In genomic region chr1:92731353-92732282, GRCm38 (mm10) we compare ENCODE assay signal across 29 mouse cellular contexts.
A peak's percentile ranks its signal among the peaks of the same experiment; 100 is the strongest.
DNase-seq lines count a peak whose midpoint lies in the region; ATAC-seq and TF ChIP-seq lines count a peak whose summit lies in the region.
"Had no signal": no experiment of that assay in that cellular context is flagged by ENCODE, and none has a peak within 500 bp of the region (broad histone marks: within the 10 kb centered on the region; RNA-seq: fewer than 3 reads in every experiment).

No protein-coding gene starts in this region.

- H3K36me3 ChIP-seq in forebrain, postnatal 0 days (ENCODE audit: insufficient read depth), result no peaks in the 10 kb centered on the region
- no peaks in the 10 kb centered on the region for H3K36me3 ChIP-seq in forebrain, embryonic 13.5 days (ENCODE audit: poor library complexity, severe bottlenecking)
- H3K36me3 ChIP-seq in midbrain, embryonic 11.5 days (ENCODE audit: control insufficient read depth, insufficient read depth, low read length), result no peaks in the 10 kb centered on the region
- H3K36me3 ChIP-seq: G1E; hindbrain, embryonic 13.5 days; limb, embryonic 12.5 days; liver, embryonic 15.5 days; midbrain, embryonic 12.5 days; neural tube, embryonic 13.5 days had no signal

- H3K4me1 ChIP-seq in forebrain, postnatal 0 days (ENCODE audit: insufficient read depth), result peaks cover 13% of the 10 kb centered on the region; the same call in 1 of the 2 replicates
- H3K4me1 ChIP-seq in forebrain, embryonic 13.5 days, result peaks cover 67% of the 10 kb centered on the region
- no peaks in the 10 kb centered on the region for H3K4me1 ChIP-seq in midbrain, embryonic 11.5 days (ENCODE audit: control insufficient read depth, insufficient read depth, low read length)
- H3K4me1 ChIP-seq: limb, embryonic 12.5 days; liver, embryonic 15.5 days had no signal

- no peaks in the 10 kb centered on the region for H3K9me3 ChIP-seq in forebrain, postnatal 0 days (ENCODE audit: low read length)
- H3K9me3 ChIP-seq in forebrain, embryonic 13.5 days (replicated peaks), result no peaks in the 10 kb centered on the region
- H3K9me3 ChIP-seq in midbrain, embryonic 11.5 days (ENCODE audit: control insufficient read depth, low read length), result no peaks in the 10 kb centered on the region
- H3K9me3 ChIP-seq: G1E; hindbrain, embryonic 13.5 days; limb, embryonic 12.5 days; liver, embryonic 15.5 days; midbrain, embryonic 12.5 days; neural tube, embryonic 13.5 days had no signal

- no peak overlapping the region for H3K27ac ChIP-seq in forebrain, postnatal 0 days (ENCODE audit: low read depth, low read length)
- H3K27ac ChIP-seq in forebrain, embryonic 13.5 days, result no peak overlapping the region
- H3K27ac ChIP-seq in midbrain, embryonic 11.5 days (ENCODE audit: low read depth, low read length), result no peak overlapping the region
- H3K27ac ChIP-seq: hindbrain, embryonic 13.5 days; limb, embryonic 12.5 days; liver, embryonic 15.5 days; midbrain, embryonic 12.5 days; neural tube, embryonic 13.5 days had no signal

- no peak for TF ChIP-seq CTCF in forebrain, postnatal 0 days (IDR thresholded peaks at IDR 0.05; ENCODE audit: low read depth)

- no peak overlapping the region for H3K9ac ChIP-seq in forebrain, postnatal 0 days
- no peak overlapping the region for H3K9ac ChIP-seq in forebrain, embryonic 13.5 days
- H3K9ac ChIP-seq in midbrain, embryonic 11.5 days (ENCODE audit: low read length), result no peak overlapping the region
- H3K9ac ChIP-seq: hindbrain, embryonic 13.5 days; limb, embryonic 12.5 days; liver, embryonic 15.5 days; lung, embryonic 14.5 days; midbrain, embryonic 12.5 days; neural tube, embryonic 13.5 days had no signal

- intact Hi-C loops in left cerebral cortex, postnatal 4 days (cut with DNase I), result no loop called here

- H3K27me3 ChIP-seq in forebrain, postnatal 0 days (ENCODE audit: insufficient read depth, low read length), result no peaks in the 10 kb centered on the region
- H3K27me3 ChIP-seq in forebrain, embryonic 13.5 days, result no peaks in the 10 kb centered on the region
- H3K27me3 ChIP-seq in midbrain, embryonic 11.5 days (ENCODE audit: control insufficient read depth, insufficient read depth, low read length), result no peaks in the 10 kb centered on the region
- H3K27me3 ChIP-seq: limb, embryonic 12.5 days; liver, embryonic 15.5 days; neural tube, embryonic 13.5 days had no signal

- peak; percentile 57 to 65 for DNase-seq in cerebellum, postnatal 10 days
- no peak for DNase-seq in cerebellum, postnatal 36 days
- DNase-seq in forebrain, postnatal 0 days, result no peak
- DNase-seq in left cerebral cortex, postnatal 4 days, result peak; percentile 40
- no peak for DNase-seq in left cerebral cortex, adult 11 months (ENCODE audit: low spot score)
- DNase-seq in midbrain, embryonic 11.5 days (ENCODE audit: low spot score, missing footprints), result no peak
- no peak for DNase-seq in kidney, adult 18-20 months
- DNase-seq: adrenal gland, postnatal 14 days; embryo, embryonic 11 days; gastrocnemius, postnatal 14 days; heart, postnatal 4 days; kidney, adult 9 months; kidney, postnatal 10 days; lung, embryonic 14.5 days; lung, postnatal 14 days; right cerebral cortex, postnatal 4 days; thymus, adult 2 months; thymus, postnatal 36 days had no signal

- ATAC-seq in forebrain, postnatal 0 days, result peak; percentile 32; the same call in 1 of the 2 replicates
- ATAC-seq in forebrain, embryonic 13.5 days, result no peak
- no peak for ATAC-seq in midbrain, embryonic 11.5 days (ENCODE audit: low FRiP score)
- ATAC-seq: forebrain, embryonic 14.5 days; intestine, embryonic 16.5 days had no signal

- H3K4me2 ChIP-seq in forebrain, postnatal 0 days (ENCODE audit: low read depth), result no peak overlapping the region
- H3K4me2 ChIP-seq in forebrain, embryonic 13.5 days, result no peak overlapping the region
- H3K4me2 ChIP-seq in midbrain, embryonic 11.5 days, result no peak overlapping the region
- H3K4me2 ChIP-seq: heart, embryonic 11.5 days; hindbrain, embryonic 13.5 days; limb, embryonic 12.5 days; liver, embryonic 15.5 days; lung, embryonic 14.5 days; midbrain, embryonic 12.5 days; neural tube, embryonic 13.5 days had no signal

- 80% methylated on average over 11 of the region's 11 CpGs for WGBS in forebrain, postnatal 0 days
- 87% methylated on average over 11 of the region's 11 CpGs for WGBS in forebrain, embryonic 13.5 days
- WGBS in midbrain, embryonic 11.5 days, result 81% methylated on average over 11 of the region's 11 CpGs

- H3K4me3 ChIP-seq in forebrain, postnatal 0 days (ENCODE audit: low read depth, low read length), result no peak overlapping the region
- H3K4me3 ChIP-seq in forebrain, embryonic 13.5 days, result no peak overlapping the region
- no peak overlapping the region for H3K4me3 ChIP-seq in midbrain, embryonic 11.5 days (ENCODE audit: low read depth, low read length)
- H3K4me3 ChIP-seq: erythroblast, embryonic 14.5 days; hindbrain, embryonic 13.5 days; limb, embryonic 12.5 days; liver, embryonic 15.5 days; midbrain, embryonic 12.5 days; neural tube, embryonic 13.5 days had no signal

Comparison
In these comparisons a context has a peak if more than half of its experiments do, and no peak if none do; other contexts are left out.
1. DNase-seq: peak in cerebellum, postnatal 10 days (2 of 2) and left cerebral cortex, postnatal 4 days (single experiment); none in cerebellum, postnatal 36 days (0 of 2), forebrain, postnatal 0 days (single experiment), left cerebral cortex, adult 11 months (single experiment), midbrain, embryonic 11.5 days (single experiment) and kidney, adult 18-20 months (single experiment).